ENCODE assay signal across 13 mouse cellular contexts in the genomic region with DNA sequence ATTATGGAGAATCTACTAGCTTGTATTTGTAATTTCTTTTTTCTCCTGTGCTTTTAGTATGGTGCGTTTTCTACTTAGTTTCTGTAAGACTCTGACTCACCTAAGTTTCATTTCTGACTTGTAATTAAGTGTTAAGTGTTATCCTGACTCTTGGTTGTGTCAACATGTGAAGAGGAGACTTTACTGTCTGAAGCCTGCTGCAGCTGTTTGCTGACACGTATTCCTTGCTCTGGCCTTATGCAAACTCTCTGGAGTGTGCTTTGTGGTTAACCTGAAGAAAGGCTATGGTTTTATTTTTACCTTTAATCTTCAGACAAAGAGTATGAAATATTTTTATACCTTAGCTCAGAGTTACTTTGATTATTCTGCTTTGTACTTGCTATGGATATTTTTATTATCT.
"Had no signal": no experiment of that assay in that cellular context is flagged by ENCODE, and none has a peak within 500 bp of the region (broad histone marks: within the 10 kb centered on the region; RNA-seq: fewer than 3 reads in every experiment).

No protein-coding gene starts in this region.

- H3K9ac ChIP-seq: limb, embryonic 13.5 days; liver, embryonic 14.5 days; midbrain, embryonic 15.5 days had no signal

- ATAC-seq: midbrain, embryonic 15.5 days had no signal

- H3K27ac ChIP-seq: kidney, postnatal 0 days; limb, embryonic 13.5 days; liver, embryonic 14.5 days; midbrain, embryonic 15.5 days; stomach, postnatal 0 days had no signal

- DNase-seq: kidney, adult 9 months; kidney, postnatal 36 days; layer of hippocampus, adult 9-11 months; left cerebral cortex, postnatal 4 days; lung, postnatal 4 days; thymus, postnatal 14 days had no signal

- H3K9me3 ChIP-seq: limb, embryonic 13.5 days; megakaryocyte, embryonic 14.5 days; midbrain, embryonic 15.5 days had no signal

- H3K4me2 ChIP-seq: limb, embryonic 13.5 days; midbrain, embryonic 11.5 days; midbrain, embryonic 15.5 days had no signal

- H3K4me3 ChIP-seq: limb, embryonic 13.5 days; megakaryocyte, embryonic 14.5 days; midbrain, embryonic 15.5 days had no signal

- H3K4me1 ChIP-seq: midbrain, embryonic 15.5 days had no signal

- H3K27me3 ChIP-seq: limb, embryonic 13.5 days; megakaryocyte, embryonic 14.5 days; midbrain, embryonic 15.5 days had no signal
